Mouse (Mus musculus) myocyte (in vitro differentiated cells): ENCODE results near the gene Ppp6r2.

ENCODE experiments used
- E2F4 ChIP-seq: IDR thresholded peaks from one replicate; pipeline ENCODE4 v1.6.1; 2011; ENCODE audit warnings: mild to moderate bottlenecking, control low read depth, moderate library complexity; ENCODE audit not compliant: insufficient read depth
- MYOD1 ChIP-seq, 3 experiments: IDR thresholded peaks; one replicate each; pipeline ENCODE4 v1.6.1; 2011; ENCODE audit warnings: control low read depth in 2 of 3, low read depth in 2 of 3, mild to moderate bottlenecking in 2 of 3, moderate library complexity in 1 of 3; ENCODE audit not compliant: insufficient read length in 2 of 3, control insufficient read depth in 1 of 3
- TCF12 ChIP-seq: IDR thresholded peaks from one replicate; pipeline ENCODE4 v1.6.1; 2011; ENCODE audit warnings: mild to moderate bottlenecking, control low read depth; ENCODE audit not compliant: poor library complexity, insufficient read depth, severe bottlenecking

- TF ChIP-seq MYOD1 (IDR thresholded peaks at IDR 0.05; ENCODE audit: control insufficient read depth in 1 of 3, insufficient read length in 2 of 3, low read depth in 2 of 3) (no peak), E2F4 (no peak), TCF12 (no peak)
Observed at GRCm38 (mm10) chr15:89170102-89170501, 41.3 kb upstream of the Ppp6r2 start.
